Mouse (Mus musculus) thymus, postnatal 10 days (tissue): Measurements from ENCODE around the gene Carns1.
"Not testable (repeated sequence)": the region's sequence is repeated elsewhere in the genome, so short reads cannot be mapped to it uniquely, and the experiment has no call there.

Experiments
- DNase-seq, 2 experiments: peaks; one replicate each; pipeline ENCODE4 v3.0.0; 2021; ENCODE audit warnings: low spot score in 2 of 2

Gene Carns1

DNA sequence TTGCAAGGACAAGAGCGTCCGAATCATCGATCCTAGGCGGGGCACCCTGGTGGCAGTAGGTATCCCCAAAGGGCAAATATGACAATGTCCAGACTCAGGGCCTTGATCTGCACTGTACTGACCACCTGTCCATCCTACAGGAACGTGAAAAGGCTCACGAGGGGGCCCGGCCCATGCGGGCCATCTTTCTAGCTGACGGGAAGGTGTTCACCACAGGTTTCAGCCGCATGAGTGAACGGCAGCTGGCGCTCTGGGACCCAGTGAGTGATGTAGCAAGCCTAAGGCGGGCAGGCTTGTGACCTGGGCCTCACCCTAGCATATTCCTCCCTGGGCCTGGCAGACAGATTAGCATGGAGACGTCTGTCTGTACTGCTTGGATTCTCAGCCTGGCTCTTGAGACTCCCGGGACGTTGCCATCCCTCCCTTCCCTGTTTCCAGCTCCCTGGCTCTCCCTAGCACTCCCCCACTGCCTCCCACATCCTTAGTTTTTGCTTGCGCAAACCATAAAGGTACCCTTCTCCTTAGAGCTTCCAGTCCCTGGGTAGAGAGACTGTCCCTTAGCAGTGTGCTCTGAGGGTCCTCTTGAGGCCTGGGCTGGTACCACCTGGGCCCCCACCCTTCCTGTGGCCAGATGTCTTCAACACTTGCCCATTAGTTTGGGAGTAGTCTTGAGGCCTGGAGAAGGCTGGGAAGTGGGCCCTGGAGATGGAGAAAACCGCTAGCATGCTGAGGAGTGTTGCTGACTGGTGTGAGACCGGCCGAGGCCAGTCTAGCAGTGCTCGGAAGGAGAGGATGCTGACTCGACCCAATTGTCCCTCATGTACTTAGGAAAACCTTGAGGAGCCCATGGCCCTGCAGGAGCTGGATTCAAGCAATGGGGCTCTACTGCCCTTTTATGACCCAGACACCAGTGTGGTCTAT is 24.5 kb downstream of the Carns1 start:
- DNase-seq, result no peak

DNA sequence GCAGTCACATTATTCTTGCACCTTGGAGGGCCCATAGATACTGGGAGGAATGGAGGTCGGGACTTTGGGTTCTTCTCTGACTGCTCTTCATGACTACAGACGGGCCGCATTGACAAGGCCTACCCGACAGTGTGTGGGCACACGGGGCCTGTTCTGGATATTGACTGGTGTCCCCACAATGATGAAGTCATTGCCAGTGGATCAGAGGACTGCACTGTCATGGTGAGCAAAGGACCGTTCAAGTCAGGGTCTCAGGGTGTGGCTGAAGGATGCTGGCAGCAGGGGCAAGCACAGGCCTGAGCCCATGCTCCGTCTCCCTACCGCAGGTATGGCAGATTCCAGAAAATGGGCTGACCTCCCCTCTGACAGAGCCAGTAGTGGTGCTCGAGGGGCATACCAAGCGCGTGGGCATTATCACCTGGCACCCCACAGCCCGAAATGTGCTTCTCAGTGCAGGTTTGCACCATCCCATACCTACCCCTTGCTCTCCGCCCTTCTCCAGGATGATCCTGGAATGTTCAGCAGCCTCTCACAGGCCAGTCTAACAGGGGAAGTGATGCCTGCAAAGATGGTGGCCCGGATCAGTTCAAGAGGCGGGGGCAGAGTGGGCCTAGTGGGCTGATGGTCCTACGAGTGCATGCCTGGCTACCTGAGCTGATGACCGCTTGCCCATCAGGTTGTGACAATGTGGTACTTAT is 25.4 kb downstream of the Carns1 start:
- no peak for DNase-seq

- DNase-seq, result no peak
Observed at GRCm38 (mm10) chr19:4149283-4149682, 26.0 kb downstream of the Carns1 start.

- no peak for DNase-seq
Observed at GRCm38 (mm10) chr19:4148819-4149218, 26.5 kb downstream of the Carns1 start.

DNA sequence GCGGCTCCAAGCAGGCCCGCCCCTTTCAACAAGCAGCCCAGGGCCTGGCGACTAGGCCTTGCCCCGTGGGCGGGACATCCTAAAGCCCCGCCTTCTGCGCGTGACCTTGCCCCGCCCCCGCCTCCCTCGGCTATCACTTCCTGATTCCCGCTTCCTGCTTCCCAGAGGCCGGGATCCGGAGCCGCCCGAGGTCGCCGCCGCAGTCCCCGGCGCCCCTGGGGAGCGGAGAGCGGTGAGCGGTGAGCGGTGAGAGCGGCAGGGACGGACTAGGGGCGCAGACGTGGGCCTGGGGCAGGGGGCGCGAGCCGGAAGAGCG is 26.8 kb downstream of the Carns1 start, which contains the start of gene Coro1b:
Gene Coro1b (plus strand): TSS at position 129 of the 316 bp plus-strand sequence.
- DNase-seq, result peak; percentile 90 to 94

DNA sequence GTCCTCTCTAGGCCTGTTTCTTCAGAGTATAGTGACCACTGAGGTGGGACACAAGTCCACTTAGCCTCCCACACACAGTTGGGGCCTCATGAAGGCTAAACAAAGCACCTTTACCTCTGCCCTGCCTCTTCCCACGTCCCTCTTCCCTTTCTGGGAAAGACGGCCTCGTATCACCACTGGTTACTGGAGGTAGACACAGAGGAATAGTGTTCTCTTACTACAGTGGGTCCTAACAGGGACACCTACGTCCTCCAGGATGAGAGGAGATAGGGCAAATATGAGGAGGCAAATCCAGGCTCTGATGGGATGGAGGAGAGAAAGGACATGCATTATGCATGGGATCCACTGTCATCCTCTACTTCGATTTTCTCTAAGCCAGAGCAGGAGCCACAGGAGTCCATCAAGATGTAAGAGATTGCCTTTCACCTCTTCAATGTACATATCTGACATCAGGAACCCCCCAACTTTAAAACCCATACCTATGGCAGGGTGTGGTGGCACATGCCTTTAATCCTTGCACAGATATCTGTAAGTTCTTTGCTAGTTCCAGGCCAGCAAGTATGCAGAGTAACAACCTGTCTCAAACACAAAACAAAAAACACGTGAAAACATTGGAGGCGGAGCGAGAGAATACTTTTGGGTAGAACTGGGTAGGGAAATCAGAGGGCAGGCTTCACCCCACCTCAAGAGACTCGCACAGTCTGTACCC is 27.3 kb downstream of the Carns1 start:
- DNase-seq, result no peak

GRCm38 (mm10) chr19:4147022-4147405 is 28.3 kb downstream of the Carns1 start:
- no peak for DNase-seq

DNA sequence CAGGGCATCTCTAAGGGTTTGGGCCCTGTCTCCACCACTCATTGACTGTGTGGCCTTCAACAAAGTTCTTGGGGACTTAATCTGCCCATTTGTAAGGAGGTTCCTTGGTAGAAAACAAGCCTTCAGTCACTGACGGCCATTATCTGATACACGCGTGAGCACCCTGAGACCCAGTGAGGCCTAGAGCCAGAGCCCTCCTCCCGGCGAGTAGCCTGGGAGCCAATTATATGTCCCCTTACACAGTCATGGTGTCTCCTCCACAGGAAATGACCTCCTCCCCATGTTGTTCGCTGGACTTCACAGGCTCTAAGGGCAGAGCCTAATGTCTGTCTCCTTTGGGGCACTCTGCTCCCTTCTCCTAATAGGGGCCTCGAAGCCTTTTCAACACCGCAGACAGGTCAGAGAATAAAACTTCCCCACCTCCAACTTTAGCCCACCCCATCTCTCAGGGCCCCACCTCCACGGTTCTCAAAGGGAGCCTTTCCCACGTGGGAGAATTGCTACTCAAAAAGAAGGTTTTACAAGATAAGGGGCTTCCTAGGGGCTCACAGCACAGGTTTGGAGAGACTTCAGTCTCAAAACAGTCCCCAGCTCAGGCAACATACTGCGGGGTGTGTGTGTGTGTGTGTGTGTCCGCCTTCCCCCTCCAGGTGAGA is 28.8 kb downstream of the Carns1 start:
- no peak for DNase-seq

DNA sequence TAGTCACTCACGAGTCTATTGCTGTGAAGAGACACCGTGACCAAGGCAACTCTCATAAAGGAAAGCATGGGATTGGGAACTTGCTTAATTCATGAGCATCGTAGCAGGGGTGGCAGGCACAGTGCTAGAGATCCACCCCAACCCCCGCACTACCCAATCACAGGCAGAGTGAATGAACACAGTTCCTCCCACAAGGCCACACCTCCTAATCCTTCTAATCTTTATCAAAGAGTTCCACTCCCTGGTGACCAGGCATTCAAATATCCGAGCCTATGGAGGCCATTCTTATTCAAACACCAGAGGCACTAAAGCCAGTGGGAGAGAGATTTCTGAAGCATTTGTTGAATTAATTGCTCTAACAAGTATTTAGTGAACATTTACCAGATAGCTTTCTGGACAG is 29.3 kb downstream of the Carns1 start:
- DNase-seq, result no peak

GRCm38 (mm10) chr19:4144550-4145498 is 30.5 kb downstream of the Carns1 start:
- DNase-seq, result no peak

- no peak for DNase-seq
Observed at GRCm38 (mm10) chr19:4143759-4144268, 31.5 kb downstream of the Carns1 start, which contains the start of gene Cabp4. Cabp4 (minus strand) TSS chr19:4144033.

DNA sequence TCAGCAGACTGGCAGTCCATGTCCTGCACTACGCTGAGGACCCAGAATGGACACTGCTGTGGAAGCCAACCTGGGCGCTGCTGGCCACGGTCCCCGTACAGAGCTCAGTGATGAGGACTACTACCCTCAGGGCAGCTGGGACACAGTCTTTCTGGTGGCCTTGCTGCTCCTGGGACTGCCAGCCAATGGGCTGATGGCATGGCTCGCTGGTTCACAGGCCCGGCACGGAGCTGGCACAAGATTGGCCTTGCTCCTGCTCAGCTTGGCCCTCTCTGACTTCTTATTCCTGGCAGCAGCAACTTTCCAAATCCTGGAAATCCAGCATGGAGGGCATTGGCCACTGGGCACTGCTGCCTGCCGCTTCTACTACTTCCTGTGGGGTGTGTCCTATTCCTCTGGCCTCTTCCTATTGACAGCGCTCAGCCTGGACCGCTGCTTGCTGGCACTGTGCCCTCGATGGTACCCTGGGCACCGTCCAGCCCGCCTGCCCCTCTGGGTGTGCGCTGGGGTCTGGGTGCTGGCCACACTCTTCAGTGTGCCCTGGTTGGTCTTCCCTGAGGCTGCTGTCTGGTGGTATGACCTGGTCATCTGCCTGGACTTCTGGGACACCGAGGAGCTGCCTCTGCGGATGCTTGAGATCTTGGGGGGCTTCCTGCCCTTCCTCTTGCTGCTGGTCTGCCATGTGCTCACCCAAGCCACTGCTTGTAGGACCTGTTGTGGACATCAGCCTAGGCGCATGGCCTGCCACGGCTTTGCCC is 32.7 kb downstream of the Carns1 start:
- no peak for DNase-seq

DNA sequence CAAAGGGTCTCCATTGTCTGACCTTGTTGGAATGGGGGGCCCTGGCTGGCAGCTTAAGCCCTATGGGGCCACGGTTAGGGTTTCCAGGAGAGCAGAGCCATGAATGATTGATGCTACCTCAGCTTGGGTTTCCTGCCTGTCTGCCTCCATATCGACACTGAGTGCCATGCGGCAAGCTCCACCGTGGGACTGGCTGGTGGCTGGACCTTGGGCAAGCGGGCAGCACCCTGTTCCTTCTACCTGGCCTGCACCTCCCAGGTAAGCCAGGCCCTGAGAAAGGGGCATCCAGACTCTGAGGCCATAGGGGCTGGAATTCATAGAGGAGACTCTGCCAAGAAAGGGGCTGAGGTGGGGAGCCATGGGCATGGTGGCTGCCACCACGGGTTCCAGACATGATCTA is 35.1 kb downstream of the Carns1 start:
- DNase-seq, result no peak

GRCm38 (mm10) chr19:4139446-4139845 is 35.8 kb downstream of the Carns1 start, which contains the start of gene Gpr152:
Gpr152 (plus strand) TSS chr19:4139787.
- no peak for DNase-seq

DNA sequence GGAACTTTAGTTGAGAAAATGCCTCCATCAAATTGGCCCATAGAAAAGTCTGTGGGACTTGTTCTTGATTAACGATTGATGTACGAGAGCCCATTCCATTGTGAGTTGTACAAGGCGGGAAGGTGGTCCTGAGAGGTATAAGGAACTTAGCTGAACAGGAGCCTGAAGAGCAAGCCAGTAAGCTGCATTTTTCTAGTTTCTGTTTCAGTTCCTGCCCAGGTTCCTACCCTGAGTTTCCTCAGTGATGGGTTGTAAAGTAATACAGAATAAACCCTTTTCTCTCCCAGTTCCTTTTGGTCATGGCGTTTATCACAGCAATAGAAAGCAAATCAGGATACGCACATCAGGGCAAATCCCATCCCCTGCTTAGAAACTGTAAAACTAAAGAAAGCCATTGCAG is 37.4 kb downstream of the Carns1 start:
- DNase-seq, result no peak

DNA sequence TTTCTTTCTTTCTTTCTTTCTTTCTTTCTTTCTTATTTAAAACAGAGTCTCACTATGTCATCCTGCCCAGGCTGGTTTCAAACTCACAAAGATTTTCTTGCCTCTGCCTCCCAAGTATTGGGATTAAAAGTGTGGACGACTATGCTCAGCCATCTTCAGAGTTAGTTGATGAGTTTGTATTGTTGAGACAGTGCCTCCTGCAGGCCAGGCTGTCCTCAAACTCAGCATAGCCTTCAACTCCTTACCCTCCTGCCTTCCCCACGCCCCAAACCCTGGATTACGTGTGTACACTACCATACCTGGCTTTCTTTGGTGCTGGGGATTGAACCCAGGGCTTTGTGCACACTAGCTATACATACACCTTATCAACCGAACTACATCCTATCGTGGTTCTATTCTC is 38.8 kb downstream of the Carns1 start:
- DNase-seq, result no peak

DNA sequence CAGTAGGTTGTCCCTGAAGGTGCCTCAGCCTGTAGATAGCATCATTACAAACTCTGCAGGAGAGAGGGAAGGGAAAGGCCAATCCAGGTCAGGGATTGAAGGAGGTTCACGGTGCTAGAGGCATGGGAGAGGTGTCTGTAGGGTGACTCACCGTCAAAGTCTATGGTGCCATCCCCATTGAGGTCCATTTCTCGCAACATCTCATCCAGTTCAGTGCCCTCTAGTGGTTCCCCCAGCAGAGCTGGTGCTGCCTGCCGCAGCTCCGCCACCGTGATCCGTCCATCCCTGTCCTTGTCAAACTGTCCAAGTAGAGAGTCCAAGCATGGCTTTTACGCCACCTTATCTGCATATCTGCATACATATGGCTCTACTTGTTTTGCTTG is 39.3 kb downstream of the Carns1 start:
- not testable (repeated sequence) for DNase-seq

GRCm38 (mm10) chr19:4135229-4135962 is 39.9 kb downstream of the Carns1 start:
- DNase-seq, result not testable (repeated sequence)

DNA sequence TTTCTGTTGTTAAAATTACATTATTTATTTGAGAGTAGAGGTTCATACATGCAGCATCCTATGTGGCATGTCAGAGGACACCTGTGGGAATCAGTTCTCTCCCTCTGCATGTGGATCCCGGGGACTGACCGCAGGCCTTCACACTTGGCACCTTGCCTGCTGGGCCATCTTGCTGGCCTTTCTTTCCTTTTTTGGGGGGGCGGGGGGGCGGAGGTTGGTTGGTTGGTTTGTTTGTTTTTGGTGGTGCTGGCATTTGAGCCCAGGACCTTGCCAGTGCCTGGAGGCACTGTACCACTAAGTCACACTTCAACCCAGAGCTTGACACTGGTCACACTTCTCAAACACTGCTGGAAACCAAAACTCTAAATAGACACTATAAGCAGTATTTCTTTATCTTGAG is 40.9 kb downstream of the Carns1 start:
- no peak for DNase-seq
